Mouse (Mus musculus) bone marrow, adult 2 months (tissue): Measurements from ENCODE around the gene Dusp3.

Experiments used
- CTCF ChIP-seq: fragments of 200-500 bp; IDR thresholded peaks from 2 replicates; pipeline ENCODE4 v1.5.1; 2011; ENCODE audit warnings: low read length, control low read depth; ENCODE audit not compliant: control insufficient read depth, insufficient read depth
- POLR2A ChIP-seq: fragments of 200-500 bp; IDR thresholded peaks from 2 replicates; pipeline ENCODE4 v1.6.1; 2011; ENCODE audit warnings: low read depth, mild to moderate bottlenecking, control low read depth, low read length, borderline replicate concordance; ENCODE audit not compliant: control insufficient read depth

- no peak for TF ChIP-seq POLR2A
- TF ChIP-seq CTCF = no peak
These were observed 3.3 kb downstream of the Dusp3 start for GRCm38 (mm10) chr11:101983431-101983921.
